Mouse (Mus musculus) cerebellum, adult 2 months (tissue): ENCODE measurements around the gene Unc13d.

ENCODE experiments used
- CTCF ChIP-seq: fragments of 200-500 bp; IDR thresholded peaks from 2 replicates; pipeline ENCODE4 v1.5.1; 2011; ENCODE audit warnings: low read depth, mild to moderate bottlenecking, control low read depth, low read length, moderate library complexity, borderline replicate concordance; ENCODE audit not compliant: insufficient read depth
- POLR2A ChIP-seq: fragments of 200-500 bp; IDR thresholded peaks from 2 replicates; pipeline ENCODE4 v1.6.1; 2011; ENCODE audit warnings: low read length, control low read depth, borderline replicate concordance; ENCODE audit not compliant: insufficient read depth

GRCm38 (mm10) chr11:116103572-116103971 is 25.8 kb upstream of the Unc13d start:
- no peak for TF ChIP-seq CTCF
- TF ChIP-seq POLR2A: no peak
